Mouse (Mus musculus): ENCODE measurements around the gene Htra3.

The Htra3 gene

DNA sequence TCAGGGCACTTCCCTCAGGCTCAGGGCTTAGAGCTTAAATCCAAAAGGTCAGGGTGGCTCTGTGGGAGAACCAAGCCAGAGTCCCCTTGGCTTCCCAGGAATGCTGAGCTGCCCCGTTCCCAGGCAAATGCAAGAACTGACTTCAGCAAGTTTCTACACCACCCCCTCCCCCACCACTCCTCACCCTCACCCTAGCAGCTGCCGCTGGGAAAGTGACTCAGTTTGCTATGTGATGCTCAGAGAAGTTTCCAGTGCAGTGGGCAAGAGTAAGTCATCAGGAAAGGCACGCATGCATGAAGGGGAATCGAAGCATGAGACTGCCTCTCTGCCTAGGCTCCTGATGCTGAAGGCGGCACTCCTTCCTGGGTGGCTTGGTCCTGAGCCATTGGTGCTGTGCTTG lies 62.6 kb downstream of the Htra3 start:
- DNase-seq (ENCODE audit: low read depth, low spot score) = no peak

DNA sequence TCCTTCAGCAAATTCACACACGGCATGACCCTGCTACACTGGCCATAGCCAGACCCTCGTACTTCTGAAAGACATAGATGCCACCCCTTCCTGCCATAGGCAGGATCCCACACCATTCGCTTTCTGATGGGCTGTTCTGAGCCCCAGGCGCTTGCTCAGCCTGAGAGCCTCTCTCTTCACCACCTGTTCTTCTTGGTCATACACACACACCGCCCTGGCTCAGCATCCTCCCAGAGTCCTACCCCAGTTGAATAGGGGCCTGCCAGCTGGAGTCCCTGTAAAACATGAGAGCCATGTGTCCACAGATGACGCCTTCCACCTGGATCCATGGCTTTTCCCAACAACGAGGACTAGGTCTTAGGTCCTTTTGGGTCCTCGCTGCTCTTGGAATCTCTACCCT lies 66.9 kb downstream of the Htra3 start:
- no peak for DNase-seq (ENCODE audit: low read depth, low spot score)

DNA sequence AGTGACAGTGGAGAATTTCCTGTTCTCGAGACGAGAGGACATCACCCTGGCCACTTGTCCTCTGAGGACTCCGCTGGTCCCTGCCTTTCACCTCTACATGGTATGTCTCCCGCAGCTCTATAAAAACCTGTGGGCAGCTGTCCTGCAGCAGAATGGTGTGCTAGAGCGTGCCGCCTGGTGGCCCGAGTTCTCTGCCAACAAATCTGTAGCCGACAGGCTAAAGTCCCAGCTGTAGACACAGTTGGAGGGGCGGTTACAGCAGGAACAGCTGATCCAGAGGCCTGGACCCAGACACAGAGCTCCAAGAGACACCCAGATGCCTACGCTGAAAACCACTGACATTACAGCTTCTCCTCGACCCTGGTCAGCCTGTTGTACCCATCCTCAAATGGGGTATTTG lies 67.7 kb downstream of the Htra3 start:
- DNase-seq (ENCODE audit: low read depth, low spot score) = no peak

DNA sequence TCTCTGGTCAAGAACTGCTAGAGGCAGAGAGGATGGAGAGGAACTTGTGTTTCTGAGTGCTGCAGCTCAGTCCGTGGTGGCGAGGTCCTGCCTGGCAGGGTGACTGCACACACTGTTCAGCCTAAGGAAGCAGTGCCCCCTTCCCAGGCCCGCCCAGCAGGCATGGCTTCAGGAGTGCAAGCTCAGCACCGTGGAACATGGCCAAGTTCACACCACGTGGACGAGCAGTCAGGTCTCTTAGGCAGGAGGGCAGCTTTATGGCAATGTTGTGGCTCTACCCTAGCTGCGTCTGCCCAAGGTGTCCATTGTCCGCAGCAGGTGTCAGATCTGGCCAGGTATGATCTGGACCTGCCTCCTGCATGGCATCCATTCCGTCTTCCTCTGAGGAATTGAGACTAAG lies 68.4 kb downstream of the Htra3 start:
- no peak for DNase-seq (ENCODE audit: low read depth, low spot score)

DNA sequence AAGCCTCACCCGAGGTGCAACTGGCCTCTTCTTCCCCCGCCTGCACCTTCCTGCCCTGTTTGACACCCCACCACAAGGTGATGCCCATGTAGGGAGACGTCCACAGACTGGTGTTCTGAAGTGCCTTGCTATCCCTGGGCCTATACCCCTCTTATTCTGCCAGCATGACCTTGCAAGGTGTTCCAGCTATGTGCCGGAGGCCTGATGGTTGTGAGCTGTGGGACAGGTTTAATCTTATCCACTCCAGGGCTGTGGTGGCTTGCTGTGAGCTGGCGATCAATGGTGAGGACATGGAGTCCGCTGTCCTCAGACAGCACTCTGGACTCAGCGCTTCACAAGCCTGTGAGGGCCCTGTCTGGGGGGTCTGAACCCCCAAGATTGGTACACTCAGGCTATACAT lies 69.2 kb downstream of the Htra3 start:
- DNase-seq (ENCODE audit: low read depth, low spot score) = no peak

DNA sequence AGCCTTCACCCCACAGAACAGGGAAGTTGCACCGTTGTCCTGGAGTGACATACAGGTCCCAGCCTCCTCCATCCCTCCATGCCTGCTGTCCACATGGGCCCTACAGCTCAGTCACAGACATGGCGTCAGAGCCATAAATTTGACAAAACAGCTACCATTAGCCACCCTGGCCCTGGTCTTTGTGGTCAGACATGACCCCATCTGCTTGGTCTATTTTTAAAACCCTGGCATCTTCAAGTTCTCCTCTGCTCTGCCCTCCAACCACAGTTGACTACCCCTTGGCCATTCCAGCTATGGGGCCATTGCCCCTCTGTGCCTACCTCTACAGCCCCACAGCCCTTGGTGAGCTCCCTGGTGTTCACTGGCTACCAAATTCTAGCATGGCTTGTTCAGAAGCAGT lies 69.6 kb downstream of the Htra3 start:
- DNase-seq (ENCODE audit: low read depth, low spot score) = no peak

DNA sequence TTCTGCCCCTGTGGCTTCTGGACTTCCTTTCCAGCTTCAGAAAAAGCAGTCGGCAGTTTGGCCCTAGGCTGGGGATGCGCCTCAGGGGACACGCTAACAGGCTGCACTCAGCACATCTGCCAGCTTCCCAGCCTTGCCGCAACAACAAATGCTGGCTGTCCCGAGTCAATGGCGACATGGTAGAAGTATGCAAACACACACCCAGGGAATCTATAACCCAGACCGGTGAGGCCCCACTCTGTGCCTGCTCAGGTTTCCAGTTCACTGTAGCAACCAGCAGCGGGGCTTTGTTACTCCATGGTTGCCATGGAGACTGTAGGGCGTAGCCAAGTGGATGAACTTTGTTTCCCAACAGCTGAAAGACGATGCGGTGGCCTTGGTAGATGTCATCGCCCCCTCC lies 70.2 kb downstream of the Htra3 start:
- DNase-seq (ENCODE audit: low read depth, low spot score) = no peak

DNA sequence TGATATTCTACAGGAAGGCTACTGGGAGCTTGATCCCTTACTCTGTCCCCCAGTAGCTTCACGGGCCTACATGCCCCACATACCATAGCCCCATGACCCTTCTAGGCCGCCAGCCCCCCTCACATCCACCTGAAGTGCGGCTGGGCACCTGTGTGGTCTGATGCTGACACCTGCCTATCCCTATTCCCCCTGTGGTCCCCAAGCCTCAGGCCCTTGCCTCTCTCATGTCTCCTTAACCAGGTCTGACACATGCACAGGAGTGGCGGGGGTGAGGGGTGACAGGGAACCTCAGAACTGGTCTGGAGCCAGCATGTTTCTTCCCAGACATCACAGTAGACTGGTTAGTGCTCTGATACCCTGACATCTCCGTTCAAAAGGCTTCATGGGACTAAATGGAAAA lies 71.0 kb downstream of the Htra3 start:
- no peak for DNase-seq (ENCODE audit: low read depth, low spot score)

DNA sequence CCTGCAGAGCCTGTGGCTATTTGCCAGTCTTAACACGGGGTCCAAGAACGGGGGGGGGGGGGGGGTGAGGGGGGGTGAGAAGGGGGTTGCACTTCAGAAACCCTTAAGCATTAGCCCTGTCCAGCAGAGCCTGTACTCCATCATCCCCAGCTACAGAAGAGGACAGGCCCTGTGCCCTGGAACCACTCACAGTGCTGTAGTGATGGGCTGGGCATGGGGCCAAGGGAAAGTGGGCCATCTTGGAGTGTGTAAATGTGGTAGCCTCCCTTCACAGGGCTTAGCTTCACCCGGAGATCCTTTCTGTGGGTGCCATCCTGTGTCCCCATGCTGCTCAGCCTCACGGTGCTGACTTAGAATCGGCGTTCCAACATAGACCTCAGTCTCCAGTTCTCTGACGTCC lies 71.8 kb downstream of the Htra3 start:
- DNase-seq (ENCODE audit: low read depth, low spot score) = no peak

DNA sequence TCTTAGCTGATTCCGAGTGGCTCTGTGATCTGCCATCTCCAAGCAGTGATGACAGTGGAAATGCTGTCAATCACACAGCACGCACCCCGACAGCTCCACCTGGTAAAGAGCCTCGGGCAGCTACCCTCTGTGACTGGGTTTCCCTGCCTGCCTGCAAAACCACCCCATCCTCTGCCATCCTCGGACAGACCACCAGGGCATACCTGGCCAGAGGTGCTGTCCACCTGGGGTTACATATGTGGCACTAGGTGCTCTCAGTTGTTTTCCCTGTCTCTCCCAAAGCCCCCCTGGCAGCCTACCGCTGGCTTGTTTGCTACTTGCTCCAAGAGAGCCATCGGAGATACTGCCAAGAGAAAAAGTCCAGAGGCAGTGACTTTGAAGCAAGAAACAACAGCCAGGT lies 72.8 kb downstream of the Htra3 start:
- no peak for DNase-seq (ENCODE audit: low read depth, low spot score)

DNA sequence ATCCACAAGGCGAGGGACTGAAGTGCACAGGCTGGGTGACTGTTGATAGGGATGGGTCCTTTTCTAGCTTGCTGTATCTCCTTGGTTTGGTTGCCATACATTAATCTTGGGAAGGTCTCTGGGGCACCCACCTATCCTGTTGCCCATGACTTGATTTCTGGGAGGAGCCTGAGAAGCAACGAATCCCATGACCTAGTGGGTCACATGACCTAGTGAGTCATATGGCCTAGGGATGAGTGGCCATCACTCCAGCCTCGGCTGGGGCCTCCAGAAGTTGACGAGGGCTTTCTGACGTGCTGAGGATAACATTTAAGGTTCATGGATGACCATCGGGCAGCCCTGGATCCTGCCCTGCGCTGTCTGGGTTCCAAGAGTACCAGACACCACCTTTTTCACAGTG lies 74.2 kb downstream of the Htra3 start:
- no peak for DNase-seq (ENCODE audit: low read depth, low spot score)

Measured in A20 (cell line).